Mouse (Mus musculus) regulatory T cell (primary cell): ENCODE data around the gene Trim63.
"Not testable (repeated sequence)": the region's sequence is repeated elsewhere in the genome, so short reads cannot be mapped to it uniquely, and the experiment has no call there.

Source experiments
- in situ Hi-C: fragments of 300-600 bp; cut with MboI, MseI; formaldehyde crosslinking; loops from one replicate; pipeline ENCODE4 v1.15.1; 2025; ENCODE audit warnings: high pct_unique_total_duplicates

The Trim63 gene

GRCm38 (mm10) chr4:134330281-134330680, 15.4 kb downstream of the Trim63 start:
- in situ Hi-C loops: no loop called here

GRCm38 (mm10) chr4:134341231-134341630, 26.3 kb downstream of the Trim63 start:
- in situ Hi-C loops: not testable (repeated sequence)

GRCm38 (mm10) chr4:134342213-134342779, 27.4 kb downstream of the Trim63 start:
- in situ Hi-C loops: no loop called here

- in situ Hi-C loops: no loop called here
Measured at GRCm38 (mm10) chr4:134343071-134344031, 28.4 kb downstream of the Trim63 start, which contains the start of gene Slc30a2. Gene Slc30a2 (plus strand): TSS chr4:134343181.

- in situ Hi-C loops: no loop called here
Measured at GRCm38 (mm10) chr4:134344620-134345019, 29.7 kb downstream of the Trim63 start.

GRCm38 (mm10) chr4:134345802-134346201, 30.9 kb downstream of the Trim63 start:
- in situ Hi-C loops: no loop called here

- in situ Hi-C loops: no loop called here
Measured at GRCm38 (mm10) chr4:134348078-134348477, 33.2 kb downstream of the Trim63 start.

GRCm38 (mm10) chr4:134348545-134348944, 33.6 kb downstream of the Trim63 start:
- in situ Hi-C loops: no loop called here

GRCm38 (mm10) chr4:134349829-134350228, 34.9 kb downstream of the Trim63 start:
- in situ Hi-C loops: no loop called here

GRCm38 (mm10) chr4:134350641-134351040, 35.7 kb downstream of the Trim63 start:
- in situ Hi-C loops: no loop called here

GRCm38 (mm10) chr4:134351329-134352260, 36.7 kb downstream of the Trim63 start:
- in situ Hi-C loops: no loop called here

- in situ Hi-C loops: no loop called here
Measured at GRCm38 (mm10) chr4:134352261-134352707, 37.4 kb downstream of the Trim63 start.

GRCm38 (mm10) chr4:134352929-134353328, 38.0 kb downstream of the Trim63 start:
- in situ Hi-C loops: no loop called here

GRCm38 (mm10) chr4:134353527-134354409, 38.8 kb downstream of the Trim63 start:
- in situ Hi-C loops: no loop called here

GRCm38 (mm10) chr4:134355841-134356452, 41.0 kb downstream of the Trim63 start:
- in situ Hi-C loops: no loop called here

GRCm38 (mm10) chr4:134356591-134357460, 41.9 kb downstream of the Trim63 start:
- in situ Hi-C loops: no loop called here

GRCm38 (mm10) chr4:134357461-134357771, 42.5 kb downstream of the Trim63 start:
- in situ Hi-C loops: no loop called here

GRCm38 (mm10) chr4:134359649-134360048, 44.7 kb downstream of the Trim63 start:
- in situ Hi-C loops: no loop called here

GRCm38 (mm10) chr4:134361215-134361614, 46.3 kb downstream of the Trim63 start:
- in situ Hi-C loops: no loop called here
